Mouse (Mus musculus) erythroblast, embryonic 14.5 days (primary cell): ENCODE measurements around the gene Nr2e3.

ENCODE experiments used
- GATA1 ChIP-seq: IDR thresholded peaks from 2 replicates; pipeline ENCODE4 v1.6.1; 2012; ENCODE audit warnings: low read length, inconsistent platforms, mixed read lengths
- TAL1 ChIP-seq: IDR thresholded peaks from 3 replicates; pipeline ENCODE4 v1.6.1; 2012; ENCODE audit warnings: low read length, inconsistent platforms, mixed read lengths

GRCm38 (mm10) chr9:59955199-59955598, 5.3 kb downstream of the Nr2e3 start:
- TF ChIP-seq GATA1, result no peak
- no peak for TF ChIP-seq TAL1
